14 mouse cellular contexts compared by ENCODE assay signal in genomic region chr9:118510941-118511690, GRCm38 (mm10). TPM values are rescaled to one million over a fixed set of nuclear protein-coding genes. Genes with fewer than 3 reads are reported as not detected.
DNase-seq lines count a peak whose midpoint lies in the region; ATAC-seq lines count a peak whose summit lies in the region.
"Had no signal": no experiment of that assay in that cellular context is flagged by ENCODE, and none has a peak within 500 bp of the region (broad histone marks: within the 10 kb centered on the region; RNA-seq: fewer than 3 reads in every experiment).

No protein-coding gene starts in this region.

- H3K27ac ChIP-seq in heart, embryonic 14.5 days (replicated peaks in 1 of 2; ENCODE audit: control insufficient read depth in 1 of 2, insufficient read depth in 1 of 2, low read depth in 2 of 2, low read length in 2 of 2), result peak overlapping the region in 1 of 2 experiments; percentile 53; a peak in 1 of 4 replicates
- H3K27ac ChIP-seq in heart, embryonic 16.5 days (ENCODE audit: low read length), result peak overlapping the region; percentile 33; the same call in 1 of the 2 replicates
- H3K27ac ChIP-seq in stomach, embryonic 16.5 days (ENCODE audit: low read length), result peak overlapping the region; percentile 6; the same call in 1 of the 2 replicates
- no peak overlapping the region for H3K27ac ChIP-seq in hindbrain, embryonic 14.5 days
- H3K27ac ChIP-seq: embryonic facial prominence, embryonic 15.5 days; forebrain, embryonic 15.5 days; neural tube, embryonic 13.5 days had no signal

- no peak overlapping the region; the same call in 1 of the 2 replicates for H3K4me2 ChIP-seq in heart, embryonic 14.5 days (ENCODE audit: low read length)
- no peak overlapping the region for H3K4me2 ChIP-seq in heart, embryonic 16.5 days (ENCODE audit: low read depth, low read length)
- no peak overlapping the region for H3K4me2 ChIP-seq in stomach, embryonic 16.5 days (ENCODE audit: low read depth, low read length)
- no peak overlapping the region for H3K4me2 ChIP-seq in hindbrain, embryonic 14.5 days (replicated peaks)
- H3K4me2 ChIP-seq: embryonic facial prominence, embryonic 15.5 days; forebrain, embryonic 15.5 days; neural tube, embryonic 13.5 days had no signal

- no peaks in the 10 kb centered on the region for H3K27me3 ChIP-seq in heart, embryonic 14.5 days (ENCODE audit: control insufficient read depth, insufficient read depth, low read length)
- H3K27me3 ChIP-seq in heart, embryonic 16.5 days (ENCODE audit: control insufficient read depth, insufficient read depth, low read length), result no peaks in the 10 kb centered on the region
- no peaks in the 10 kb centered on the region for H3K27me3 ChIP-seq in stomach, embryonic 16.5 days (ENCODE audit: control insufficient read depth, insufficient read depth, low read length)
- no peaks in the 10 kb centered on the region for H3K27me3 ChIP-seq in hindbrain, embryonic 14.5 days (ENCODE audit: control insufficient read depth, insufficient read depth, low read length)
- H3K27me3 ChIP-seq: embryonic facial prominence, embryonic 15.5 days; forebrain, embryonic 15.5 days; neural tube, embryonic 13.5 days had no signal

- intact Hi-C loops in heart, postnatal 25 days (cut with DNase I), result no loop called here

- H3K9ac ChIP-seq in heart, embryonic 14.5 days (ENCODE audit: low read length), result peak overlapping the region; percentile 11; the same call in 1 of the 2 replicates
- no peak overlapping the region for H3K9ac ChIP-seq in heart, embryonic 16.5 days (ENCODE audit: low read length)
- no peak overlapping the region for H3K9ac ChIP-seq in stomach, embryonic 16.5 days (ENCODE audit: low read length)
- H3K9ac ChIP-seq in hindbrain, embryonic 14.5 days, result no peak overlapping the region
- H3K9ac ChIP-seq: embryonic facial prominence, embryonic 15.5 days; forebrain, embryonic 15.5 days; neural tube, embryonic 13.5 days had no signal

- no peak overlapping the region for H3K4me3 ChIP-seq in heart, embryonic 14.5 days (ENCODE audit: control insufficient read depth in 1 of 2, insufficient read depth in 1 of 2, low read depth in 1 of 2, low read length in 2 of 2)
- no peak overlapping the region for H3K4me3 ChIP-seq in heart, embryonic 16.5 days (ENCODE audit: low read length)
- H3K4me3 ChIP-seq in stomach, embryonic 16.5 days (replicated peaks; ENCODE audit: low read length), result no peak overlapping the region
- no peak overlapping the region for H3K4me3 ChIP-seq in hindbrain, embryonic 14.5 days (replicated peaks; ENCODE audit: low read length)
- H3K4me3 ChIP-seq: embryonic facial prominence, embryonic 15.5 days; forebrain, embryonic 15.5 days; neural tube, embryonic 13.5 days had no signal

- ATAC-seq in heart, embryonic 14.5 days (ENCODE audit: insufficient number of reproducible peaks, insufficient read depth, low FRiP score, low read depth), result no peak
- ATAC-seq in heart, embryonic 16.5 days (replicated peaks; ENCODE audit: extremely low read depth, insufficient read depth, low FRiP score), result no peak
- no peak for ATAC-seq in stomach, embryonic 16.5 days (ENCODE audit: insufficient read depth, low FRiP score)
- ATAC-seq in hindbrain, embryonic 14.5 days (ENCODE audit: low FRiP score), result no peak
- ATAC-seq: forebrain, embryonic 15.5 days; inflammation-experienced regulatory T-cells, adult 6 months had no signal

- 67% methylated on average over 15 of the region's 15 CpGs for WGBS in heart, embryonic 14.5 days
- 66% methylated on average over 15 of the region's 15 CpGs for WGBS in heart, embryonic 16.5 days
- 66% methylated on average over 15 of the region's 15 CpGs for WGBS in stomach, embryonic 16.5 days
- WGBS in hindbrain, embryonic 14.5 days, result 84% methylated on average over 15 of the region's 15 CpGs

- no peak for DNase-seq in heart, postnatal 25 days (ENCODE audit: low spot score)
- peak; percentile 63 for DNase-seq in kidney, adult 9 months
- no peak for DNase-seq in thymus, postnatal 0 days (ENCODE audit: low spot score)
- DNase-seq in hindbrain, embryonic 14.5 days (ENCODE audit: low spot score), result no peak
- DNase-seq: cerebellum, adult 8-10 months; midbrain, embryonic 14.5 days had no signal

- H3K36me3 ChIP-seq in heart, embryonic 14.5 days (ENCODE audit: control insufficient read depth, insufficient read depth, low read length), result peaks cover 26% of the 10 kb centered on the region
- peaks cover 13% of the 10 kb centered on the region for H3K36me3 ChIP-seq in heart, embryonic 16.5 days (ENCODE audit: control insufficient read depth, insufficient read depth)
- H3K36me3 ChIP-seq in stomach, embryonic 16.5 days (ENCODE audit: control insufficient read depth, insufficient read depth, low read length), result peaks cover 11% of the 10 kb centered on the region; the same call in 1 of the 2 replicates
- peaks cover 24% of the 10 kb centered on the region for H3K36me3 ChIP-seq in hindbrain, embryonic 14.5 days (replicated peaks; ENCODE audit: control insufficient read depth, insufficient read depth)

- H3K9me3 ChIP-seq in heart, embryonic 14.5 days (ENCODE audit: control insufficient read depth, low read length), result no peaks in the 10 kb centered on the region
- no peaks in the 10 kb centered on the region for H3K9me3 ChIP-seq in heart, embryonic 16.5 days (replicated peaks; ENCODE audit: control insufficient read depth, low read length)
- H3K9me3 ChIP-seq in stomach, embryonic 16.5 days (replicated peaks; ENCODE audit: control insufficient read depth, low read length), result no peaks in the 10 kb centered on the region
- no peaks in the 10 kb centered on the region for H3K9me3 ChIP-seq in hindbrain, embryonic 14.5 days (ENCODE audit: control insufficient read depth, low read length)
- H3K9me3 ChIP-seq: embryonic facial prominence, embryonic 15.5 days; forebrain, embryonic 15.5 days; neural tube, embryonic 13.5 days had no signal

- peaks cover 16 to 77% of the 10 kb centered on the region in 2 experiments for H3K4me1 ChIP-seq in heart, embryonic 14.5 days (ENCODE audit: control insufficient read depth in 2 of 2, insufficient read depth in 2 of 2, low read length in 2 of 2)
- peaks cover 49% of the 10 kb centered on the region for H3K4me1 ChIP-seq in heart, embryonic 16.5 days (ENCODE audit: control insufficient read depth, insufficient read depth, low read length)
- H3K4me1 ChIP-seq in stomach, embryonic 16.5 days (ENCODE audit: control insufficient read depth, insufficient read depth, low read length), result peaks cover 28% of the 10 kb centered on the region
- peaks cover 28% of the 10 kb centered on the region for H3K4me1 ChIP-seq in hindbrain, embryonic 14.5 days (replicated peaks; ENCODE audit: control insufficient read depth, insufficient read depth, low read length)

RNA-seq across cellular contexts. Expression of gene Golga4, which starts 5.0 kb away (rescaled TPM):
- polyA plus RNA-seq in heart, embryonic 14.5 days (2014; fragmentation: Nextera tagmentation; extraction: Ambion mirVana), result 61.0 and 64.0 TPM in 2 replicates
- 100 to 1,000 TPM; 257 to 283 TPM for total RNA-seq in heart, postnatal 25 days (2021)
- polyA plus RNA-seq in heart, embryonic 16.5 days (2015; fragmentation: Nextera tagmentation; extraction: Ambion mirVana), result 51.5 and 54.6 TPM in 2 replicates
- polyA plus RNA-seq in stomach, embryonic 16.5 days (2015; fragmentation: Nextera tagmentation; extraction: Ambion mirVana), result 48.8 and 50.6 TPM in 2 replicates
- polyA plus RNA-seq in thymus, postnatal 0 days (2015; fragmentation: Nextera tagmentation; extraction: Ambion mirVana), result 28.4 and 34.1 TPM in 2 replicates
- polyA plus RNA-seq in hindbrain, embryonic 14.5 days (2014; fragmentation: Nextera tagmentation; extraction: Ambion mirVana), result 43.9 and 47.1 TPM in 2 replicates

RNA-seq across cellular contexts. Expression of gene Eomes, which starts 33.1 kb away (rescaled TPM):
- polyA plus RNA-seq in heart, embryonic 14.5 days (2014; fragmentation: Nextera tagmentation; extraction: Ambion mirVana), result not detected in 2 replicates
- total RNA-seq in heart, postnatal 25 days (2021), result not detected
- 0.09 and 0.11 TPM in 2 replicates for polyA plus RNA-seq in heart, embryonic 16.5 days (2015; fragmentation: Nextera tagmentation; extraction: Ambion mirVana)
- polyA plus RNA-seq in stomach, embryonic 16.5 days (2015; fragmentation: Nextera tagmentation; extraction: Ambion mirVana), result 0.06 and 0.09 TPM in 2 replicates
- polyA plus RNA-seq in thymus, postnatal 0 days (2015; fragmentation: Nextera tagmentation; extraction: Ambion mirVana), result 0.06 and 0.18 TPM in 2 replicates
- 0.66 and 1.1 TPM in 2 replicates for polyA plus RNA-seq in hindbrain, embryonic 14.5 days (2014; fragmentation: Nextera tagmentation; extraction: Ambion mirVana)
- polyA plus RNA-seq: embryonic facial prominence, embryonic 15.5 days; lung, embryonic 16.5 days had no signal
